Comparison of ENCODE assay signal across 26 mouse cellular contexts in genomic region chr4:32564416-32564815, GRCm38 (mm10). TPM values are rescaled to one million over a fixed set of nuclear protein-coding genes. Genes with fewer than 3 reads are reported as not detected.
DNase-seq lines count a peak whose midpoint lies in the region; ATAC-seq and TF ChIP-seq lines count a peak whose summit lies in the region.
"Had no signal": no experiment of that assay in that cellular context is flagged by ENCODE, and none has a peak within 500 bp of the region (broad histone marks: within the 10 kb centered on the region; RNA-seq: fewer than 3 reads in every experiment).

No protein-coding gene starts in this region.

- H3K9ac ChIP-seq in liver, postnatal 0 days (replicated peaks): no peak overlapping the region
- H3K9ac ChIP-seq in liver, embryonic 11.5 days (ENCODE audit: low read depth, low read length): no peak overlapping the region
- H3K9ac ChIP-seq: forebrain, embryonic 12.5 days; hindbrain, embryonic 13.5 days; liver, embryonic 14.5 days had no signal

- H3K4me3 ChIP-seq in liver, postnatal 0 days (ENCODE audit: low read depth, low read length): no peak overlapping the region
- H3K4me3 ChIP-seq in liver, embryonic 11.5 days (ENCODE audit: low read depth, low read length): no peak overlapping the region
- H3K4me3 ChIP-seq in bone marrow, adult 2 months (replicated peaks; ENCODE audit: control insufficient read depth, low read depth, low read length): no peak overlapping the region
- H3K4me3 ChIP-seq in brown adipose tissue, adult 24 weeks (ENCODE audit: insufficient read depth, low read depth, low read length): no peak overlapping the region
- H3K4me3 ChIP-seq in small intestine, adult 2 months (ENCODE audit: low read depth, low read length): no peak overlapping the region
- H3K4me3 ChIP-seq: forebrain, embryonic 12.5 days; gastrocnemius, adult 2 months; hindbrain, embryonic 13.5 days; midbrain, embryonic 10.5 days had no signal

- peaks cover 10% of the 10 kb centered on the region for H3K4me1 ChIP-seq in liver, postnatal 0 days (ENCODE audit: insufficient read depth)
- H3K4me1 ChIP-seq in liver, embryonic 11.5 days (replicated peaks; ENCODE audit: control insufficient read depth, insufficient read depth, low read length): peaks cover 9% of the 10 kb centered on the region; the same call in 1 of the 2 replicates
- peaks cover 3% of the 10 kb centered on the region for H3K4me1 ChIP-seq in bone marrow, adult 2 months (ENCODE audit: control insufficient read depth, insufficient read depth, low read length)
- H3K4me1 ChIP-seq in brown adipose tissue, adult 24 weeks (ENCODE audit: control insufficient read depth, insufficient read depth, insufficient read length, low read length): peaks cover 2% of the 10 kb centered on the region; the same call in 1 of the 2 replicates
- no peaks in the 10 kb centered on the region for H3K4me1 ChIP-seq in small intestine, adult 2 months (ENCODE audit: control insufficient read depth, insufficient read depth, insufficient read length, low read length)

- DNase-seq in liver, postnatal 0 days: no peak
- no peak for DNase-seq in liver, embryonic 11.5 days (ENCODE audit: low spot score)
- DNase-seq in thymus, postnatal 4 days: no peak
- no peak for DNase-seq in cerebellum, adult 18-20 months
- DNase-seq: adrenal gland, postnatal 10 days; cerebellum, adult 2 months; gastrocnemius, adult 2 months; kidney, adult 2 months; kidney, postnatal 10 days; retina, postnatal 1 day; right cerebral cortex, postnatal 4 days had no signal

- WGBS in liver, postnatal 0 days (ENCODE audit: insufficient replicate concordance): 68% methylated on average over 7 of the region's 7 CpGs
- 78% methylated on average over 7 of the region's 7 CpGs for WGBS in liver, embryonic 11.5 days
- WGBS in bone marrow, adult 2 months: 70% methylated on average over 7 of the region's 7 CpGs
- WGBS in small intestine, adult 2 months: 80% methylated on average over 7 of the region's 7 CpGs

- H3K36me3 ChIP-seq in liver, postnatal 0 days (replicated peaks; ENCODE audit: insufficient read depth, low read length): peaks cover 11% of the 10 kb centered on the region
- no peaks in the 10 kb centered on the region for H3K36me3 ChIP-seq in liver, embryonic 11.5 days (ENCODE audit: control insufficient read depth, insufficient read depth, low read length)
- H3K36me3 ChIP-seq in small intestine, adult 2 months (ENCODE audit: control insufficient read depth, insufficient read depth, low read length): peaks cover 2% of the 10 kb centered on the region; the same call in 1 of the 2 replicates

- H3K27me3 ChIP-seq in liver, postnatal 0 days (ENCODE audit: insufficient read depth, low read length): no peaks in the 10 kb centered on the region
- no peaks in the 10 kb centered on the region for H3K27me3 ChIP-seq in liver, embryonic 11.5 days (replicated peaks; ENCODE audit: control insufficient read depth, insufficient read depth, low read length)
- no peaks in the 10 kb centered on the region for H3K27me3 ChIP-seq in small intestine, adult 2 months (ENCODE audit: control insufficient read depth, insufficient read depth, low read length)
- H3K27me3 ChIP-seq: forebrain, embryonic 12.5 days; hindbrain, embryonic 13.5 days; Patski had no signal

- no peak for TF ChIP-seq CTCF in liver, postnatal 0 days (IDR thresholded peaks at IDR 0.05; ENCODE audit: low read depth)
- TF ChIP-seq CTCF in bone marrow, adult 2 months (IDR thresholded peaks at IDR 0.05; ENCODE audit: control insufficient read depth, insufficient read depth, low read length): no peak
- no peak for TF ChIP-seq CTCF in small intestine, adult 2 months (IDR thresholded peaks at IDR 0.05; ENCODE audit: extremely low read depth, insufficient read length, insufficient replicate concordance, low read depth, low read length)

- H3K4me2 ChIP-seq in liver, postnatal 0 days (ENCODE audit: low read depth, low read length): no peak overlapping the region
- no peak overlapping the region for H3K4me2 ChIP-seq in liver, embryonic 11.5 days
- H3K4me2 ChIP-seq: forebrain, embryonic 12.5 days; hindbrain, embryonic 13.5 days had no signal

- TF ChIP-seq POLR2A in bone marrow, adult 2 months (IDR thresholded peaks at IDR 0.05; ENCODE audit: borderline replicate concordance, control insufficient read depth, low read depth, low read length): no peak
- TF ChIP-seq POLR2A in small intestine, adult 2 months (IDR thresholded peaks at IDR 0.05; ENCODE audit: low read depth, low read length): no peak

- peak; percentile 39; the same call in 1 of the 2 replicates for ATAC-seq in liver, postnatal 0 days
- no peak for ATAC-seq in liver, embryonic 11.5 days (replicated peaks; ENCODE audit: low FRiP score)
- ATAC-seq: inflammation-experienced regulatory T-cells, adult 6 months; lung, postnatal 0 days; Patski had no signal

- no peak for TF ChIP-seq EP300 in liver, postnatal 0 days (IDR thresholded peaks at IDR 0.05; ENCODE audit: low read depth)

- H3K9me3 ChIP-seq in liver, postnatal 0 days (ENCODE audit: low read length): no peaks in the 10 kb centered on the region
- no peaks in the 10 kb centered on the region for H3K9me3 ChIP-seq in liver, embryonic 11.5 days (ENCODE audit: control insufficient read depth, low read length)
- H3K9me3 ChIP-seq: forebrain, embryonic 12.5 days; hindbrain, embryonic 13.5 days; midbrain, embryonic 10.5 days had no signal

- H3K27ac ChIP-seq in liver, postnatal 0 days (ENCODE audit: low read depth): peak overlapping the region; percentile 40
- no peak overlapping the region for H3K27ac ChIP-seq in liver, embryonic 11.5 days (ENCODE audit: low read depth, low read length)
- peak overlapping the region; percentile 46; the same call in 1 of the 2 replicates for H3K27ac ChIP-seq in bone marrow, adult 2 months (ENCODE audit: control insufficient read depth, insufficient read depth, low read depth, low read length, poor library complexity)
- H3K27ac ChIP-seq in brown adipose tissue, adult 24 weeks (replicated peaks; ENCODE audit: low read depth, low read length): peak overlapping the region; percentile 37
- peak overlapping the region; percentile 75 for H3K27ac ChIP-seq in small intestine, adult 2 months (ENCODE audit: insufficient read depth, low read depth, low read length)
- H3K27ac ChIP-seq: forebrain, embryonic 12.5 days; gastrocnemius, adult 2 months; hindbrain, embryonic 13.5 days; liver, embryonic 14.5 days; midbrain, embryonic 10.5 days had no signal

RNA-seq across cellular contexts. Expression of gene Gja10, which starts 38.1 kb away (rescaled TPM):
- 0.21 TPM in 1 of 2 replicates, not detected in the other for polyA plus RNA-seq in liver, postnatal 0 days (2015; fragmentation: Nextera tagmentation; extraction: Ambion mirVana)
- polyA plus RNA-seq in liver, embryonic 11.5 days (2014; fragmentation: Nextera tagmentation; extraction: Ambion mirVana): 0.09 TPM in 1 of 2 replicates, not detected in the other
- not detected in 2 replicates for polyA plus RNA-seq in bone marrow, adult 2 months (2011; ENCODE audit: insufficient read depth, insufficient read length, low replicate concordance, missing spikeins)
- polyA plus RNA-seq in brown adipose tissue, adult 24 weeks (2012; ENCODE audit: insufficient read depth, insufficient read length, missing spikeins): not detected in 2 replicates
- polyA plus RNA-seq in small intestine, adult 2 months (2012; rRNA removed): not detected in 2 replicates
- polyA plus RNA-seq: cerebellum, adult 2 months; embryonic facial prominence, embryonic 11.5 days; forebrain, embryonic 12.5 days; heart, postnatal 0 days; inflammation-experienced regulatory T-cells, adult 6 months; limb, embryonic 11.5 days; lung, postnatal 0 days; neural tube, embryonic 11.5 days; Patski; urinary bladder, adult 2 months had no signal

RNA-seq across cellular contexts. Expression of gene Casp8ap2, which starts 50.8 kb away (rescaled TPM):
- polyA plus RNA-seq in liver, postnatal 0 days (2015; fragmentation: Nextera tagmentation; extraction: Ambion mirVana): 16.2 and 17.8 TPM in 2 replicates
- polyA plus RNA-seq in liver, embryonic 11.5 days (2014; fragmentation: Nextera tagmentation; extraction: Ambion mirVana): 43.2 and 48.2 TPM in 2 replicates
- 5.3 and 11.1 TPM in 2 replicates for polyA plus RNA-seq in bone marrow, adult 2 months (2011; ENCODE audit: insufficient read depth, insufficient read length, low replicate concordance, missing spikeins)
- polyA plus RNA-seq in brown adipose tissue, adult 24 weeks (2012; ENCODE audit: insufficient read depth, insufficient read length, missing spikeins): 5.1 and 7.9 TPM in 2 replicates
- 0.18 and 1.6 TPM in 2 replicates for polyA plus RNA-seq in small intestine, adult 2 months (2012; rRNA removed)
